Mouse (Mus musculus): ENCODE measurements around the gene Slfn4. TPM values are rescaled to one million over a fixed set of nuclear protein-coding genes. Genes with fewer than 3 reads are reported as not detected.

The Slfn4 gene
- polyA plus RNA-seq, 1 experiment from 2014 or later, result 0.88 TPM

Other genes starting within 250 kb of the Slfn4 start
- gene Slfn5, start 223.8 kb upstream of the Slfn4 start, polyA plus RNA-seq (2015; fragmentation: Nextera tagmentation; extraction: Ambion mirVana), result 1.5 and 1.6 TPM in 2 replicates
- gene Slfn9, start 183.4 kb upstream of the Slfn4 start, polyA plus RNA-seq (2015; fragmentation: Nextera tagmentation; extraction: Ambion mirVana), result 5.7 TPM in 2 replicates
- 0.54 and 1.1 TPM in 2 replicates for gene Slfn8, start 154.4 kb upstream of the Slfn4 start, polyA plus RNA-seq (2015; fragmentation: Nextera tagmentation; extraction: Ambion mirVana)
- 11.6 and 11.7 TPM in 2 replicates for gene Slfn2, start 110.1 kb upstream of the Slfn4 start, polyA plus RNA-seq (2015; fragmentation: Nextera tagmentation; extraction: Ambion mirVana)
- 1.5 and 1.6 TPM in 2 replicates for gene Slfn1, start 58.3 kb upstream of the Slfn4 start, polyA plus RNA-seq (2015; fragmentation: Nextera tagmentation; extraction: Ambion mirVana)
- 1.7 and 1.8 TPM in 2 replicates for gene Slfn3, start 16.1 kb downstream of the Slfn4 start, polyA plus RNA-seq (2015; fragmentation: Nextera tagmentation; extraction: Ambion mirVana)
- 32.3 and 37.0 TPM in 2 replicates for gene Slfn14, start 111.5 kb downstream of the Slfn4 start, polyA plus RNA-seq (2015; fragmentation: Nextera tagmentation; extraction: Ambion mirVana)
- gene Ap2b1, start 123.8 kb downstream of the Slfn4 start, polyA plus RNA-seq (2015; fragmentation: Nextera tagmentation; extraction: Ambion mirVana), result 18.6 and 19.6 TPM in 2 replicates
- gene Pex12, start 127.4 kb downstream of the Slfn4 start, polyA plus RNA-seq (2015; fragmentation: Nextera tagmentation; extraction: Ambion mirVana), result 5.1 and 5.4 TPM in 2 replicates
- 0.12 and 0.22 TPM in 2 replicates for gene Rasl10b, start 234.0 kb downstream of the Slfn4 start, polyA plus RNA-seq (2015; fragmentation: Nextera tagmentation; extraction: Ambion mirVana)

All from liver, embryonic 15.5 days (tissue).